Mouse (Mus musculus): Measurements from ENCODE around the gene Slc22a7.

Gene Slc22a7

GRCm38 (mm10) chr17:46438298-46438873, at the start of gene Slc22a7:
TSS of gene Slc22a7 (minus strand) at chr17:46438457.
- peak; percentile 67 to 70 for DNase-seq

- DNase-seq = peak in 1 of 2 experiments; percentile 53
Measured at GRCm38 (mm10) chr17:46487431-46487830, 49.2 kb upstream of the Slc22a7 start, which contains the start of gene Ttbk1. TSS of gene Ttbk1 (minus strand) at chr17:46487675.

GRCm38 (mm10) chr17:46486995-46487394, 48.7 kb upstream of the Slc22a7 start:
- no peak for DNase-seq

- DNase-seq = peak in 1 of 2 experiments; percentile 41
Measured at GRCm38 (mm10) chr17:46484461-46484875, 46.2 kb upstream of the Slc22a7 start.

GRCm38 (mm10) chr17:46484021-46484431, 45.8 kb upstream of the Slc22a7 start:
- DNase-seq = peak; percentile 90 to 93

- DNase-seq = peak; percentile 75 to 81
Measured at GRCm38 (mm10) chr17:46483561-46484001, 45.3 kb upstream of the Slc22a7 start.

- DNase-seq = peak in 1 of 2 experiments; percentile 67
Measured at GRCm38 (mm10) chr17:46477286-46477685, 39.0 kb upstream of the Slc22a7 start.

- no peak for DNase-seq
Measured at GRCm38 (mm10) chr17:46476601-46477000, 38.3 kb upstream of the Slc22a7 start.

- no peak for DNase-seq
Measured at GRCm38 (mm10) chr17:46467830-46468229, 29.6 kb upstream of the Slc22a7 start.

GRCm38 (mm10) chr17:46462226-46462625, 24.0 kb upstream of the Slc22a7 start:
- DNase-seq = no peak

- DNase-seq = peak; percentile 27 to 56
Measured at GRCm38 (mm10) chr17:46461347-46461746, 23.1 kb upstream of the Slc22a7 start.

- peak in 1 of 2 experiments; percentile 35 for DNase-seq
Measured at GRCm38 (mm10) chr17:46460673-46461072, 22.4 kb upstream of the Slc22a7 start.

GRCm38 (mm10) chr17:46458439-46458838, 20.2 kb upstream of the Slc22a7 start:
- DNase-seq = no peak

- peak; percentile 65 to 88 for DNase-seq
Measured at GRCm38 (mm10) chr17:46457791-46458190, 19.5 kb upstream of the Slc22a7 start.

- DNase-seq = peak; percentile 44 to 82
Measured at GRCm38 (mm10) chr17:46455110-46455691, 16.9 kb upstream of the Slc22a7 start.

- no peak for DNase-seq
Measured at GRCm38 (mm10) chr17:46454539-46454938, 16.3 kb upstream of the Slc22a7 start.

- DNase-seq = peak in 1 of 2 experiments; percentile 19
Measured at GRCm38 (mm10) chr17:46453970-46454411, 15.7 kb upstream of the Slc22a7 start.

GRCm38 (mm10) chr17:46453302-46453948, 15.2 kb upstream of the Slc22a7 start:
- DNase-seq = peak; percentile 25 to 35

GRCm38 (mm10) chr17:46452683-46453082, 14.4 kb upstream of the Slc22a7 start:
- peak; percentile 71 to 74 for DNase-seq

GRCm38 (mm10) chr17:46446264-46446663, 8.0 kb upstream of the Slc22a7 start:
- DNase-seq = no peak

- DNase-seq = peak in 1 of 2 experiments; percentile 54
Measured at GRCm38 (mm10) chr17:46444839-46445579, 6.8 kb upstream of the Slc22a7 start.

- peak in 1 of 2 experiments; percentile 63 for DNase-seq
Measured at GRCm38 (mm10) chr17:46439176-46439575, 919 bp upstream of the Slc22a7 start.
